Mouse (Mus musculus): ENCODE measurements around the gene Ifi47.
A peak's percentile ranks its signal among the peaks of the same experiment; 100 is the strongest.
"Not testable (repeated sequence)": the region's sequence is repeated elsewhere in the genome, so short reads cannot be mapped to it uniquely, and the experiment has no call there.

Gene Ifi47

GRCm38 (mm10) chr11:49076001-49076757, at the start of gene Ifi47:
TSS of gene Ifi47 (plus strand) at chr11:49076587.
- DNase-seq = not testable (repeated sequence)

- DNase-seq = not testable (repeated sequence)
Observed at GRCm38 (mm10) chr11:49050064-49050463, 26.3 kb upstream of the Ifi47 start.

GRCm38 (mm10) chr11:49051093-49051891, 25.1 kb upstream of the Ifi47 start, which contains the start of gene 9930111J21Rik2:
TSS of gene 9930111J21Rik2 (minus strand) at chr11:49051242.
- not testable (repeated sequence) for DNase-seq

- not testable (repeated sequence) for DNase-seq
Observed at GRCm38 (mm10) chr11:49051894-49052293, 24.5 kb upstream of the Ifi47 start.

- DNase-seq = not testable (repeated sequence)
Observed at GRCm38 (mm10) chr11:49060061-49060460, 16.3 kb upstream of the Ifi47 start.

- DNase-seq = not testable (repeated sequence)
Observed at GRCm38 (mm10) chr11:49061865-49062264, 14.5 kb upstream of the Ifi47 start.

- DNase-seq = peak; percentile 45
Observed at GRCm38 (mm10) chr11:49063713-49064469, 12.5 kb upstream of the Ifi47 start, which contains the start of gene Tgtp2. TSS of gene Tgtp2 (minus strand) at chr11:49064206.

- DNase-seq = no peak
Observed at GRCm38 (mm10) chr11:49068358-49068757, 8.0 kb upstream of the Ifi47 start.

- DNase-seq = no peak
Observed at GRCm38 (mm10) chr11:49077012-49077411, 625 bp downstream of the Ifi47 start.

- DNase-seq = no peak
Observed at GRCm38 (mm10) chr11:49078719-49079118, 2.3 kb downstream of the Ifi47 start.

GRCm38 (mm10) chr11:49080636-49081035, 4.2 kb downstream of the Ifi47 start:
- no peak for DNase-seq

GRCm38 (mm10) chr11:49081356-49081755, 5.0 kb downstream of the Ifi47 start:
- DNase-seq = no peak

GRCm38 (mm10) chr11:49081886-49082285, 5.5 kb downstream of the Ifi47 start:
- no peak for DNase-seq

GRCm38 (mm10) chr11:49083146-49083545, 6.8 kb downstream of the Ifi47 start:
- no peak for DNase-seq

- DNase-seq = no peak
Observed at GRCm38 (mm10) chr11:49083808-49084207, 7.4 kb downstream of the Ifi47 start.

GRCm38 (mm10) chr11:49084385-49084784, 8.0 kb downstream of the Ifi47 start:
- DNase-seq = no peak

GRCm38 (mm10) chr11:49084875-49085274, 8.5 kb downstream of the Ifi47 start:
- peak; percentile 66 for DNase-seq

- peak; percentile 61 for DNase-seq
Observed at GRCm38 (mm10) chr11:49086858-49087361, 10.5 kb downstream of the Ifi47 start.

GRCm38 (mm10) chr11:49087830-49088616, 11.6 kb downstream of the Ifi47 start:
- DNase-seq = peak; percentile 78

GRCm38 (mm10) chr11:49088990-49089652, 12.7 kb downstream of the Ifi47 start:
- no peak for DNase-seq

Data from thymus, postnatal 25 days (tissue).